Mouse (Mus musculus): ENCODE measurements at regions not wholly inside any gene's neighbourhood (a gene's known extent, or its start where the extent isn't known, plus 50 kb on each side); places are given as distances from the start of the nearest gene placed in this dataset.

DNA sequence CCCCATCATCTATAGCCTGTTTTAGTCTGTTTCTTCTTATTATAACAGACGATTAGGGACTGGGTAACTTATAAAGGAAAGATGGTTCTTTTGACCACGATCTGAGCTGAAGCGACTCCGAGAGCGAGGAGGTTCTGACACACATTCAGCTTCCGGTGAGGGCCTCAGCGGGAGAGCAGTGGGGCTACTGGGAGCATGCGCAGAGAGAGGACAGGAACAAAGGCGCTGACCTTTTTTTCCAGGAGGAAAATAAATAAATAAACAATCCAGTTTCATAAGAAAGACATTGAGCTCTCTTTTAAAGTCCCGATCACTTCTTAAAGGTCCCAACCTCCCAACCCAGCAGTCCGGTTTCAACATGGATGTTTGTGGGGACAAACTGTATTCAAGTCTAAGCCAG is 230.6 kb downstream of the Dact1 start:
- H3K27ac ChIP-seq (ENCODE audit: low read length) = no peak overlapping the region
- H3K27me3 ChIP-seq (ENCODE audit: control insufficient read depth, insufficient read depth, low read depth, low read length) = no peaks in the 10 kb centered on the region
- WGBS = 86% methylated on average over 11 of the region's 11 CpGs
- ATAC-seq (ENCODE audit: low read depth) = no peak
- no peak overlapping the region for H3K9ac ChIP-seq (ENCODE audit: low read length)
- no peak overlapping the region for H3K4me3 ChIP-seq (ENCODE audit: low read length)
- H3K4me1 ChIP-seq (replicated peaks; ENCODE audit: control insufficient read depth, insufficient read depth, low read length) = peaks cover 5% of the 10 kb centered on the region; the same call in 1 of the 2 replicates
- no peaks in the 10 kb centered on the region for H3K9me3 ChIP-seq (ENCODE audit: control insufficient read depth, low read length)
- H3K36me3 ChIP-seq (ENCODE audit: control insufficient read depth, insufficient read depth, low read length) = no peaks in the 10 kb centered on the region
- no peak overlapping the region for H3K4me2 ChIP-seq (ENCODE audit: low read depth, low read length)

DNA sequence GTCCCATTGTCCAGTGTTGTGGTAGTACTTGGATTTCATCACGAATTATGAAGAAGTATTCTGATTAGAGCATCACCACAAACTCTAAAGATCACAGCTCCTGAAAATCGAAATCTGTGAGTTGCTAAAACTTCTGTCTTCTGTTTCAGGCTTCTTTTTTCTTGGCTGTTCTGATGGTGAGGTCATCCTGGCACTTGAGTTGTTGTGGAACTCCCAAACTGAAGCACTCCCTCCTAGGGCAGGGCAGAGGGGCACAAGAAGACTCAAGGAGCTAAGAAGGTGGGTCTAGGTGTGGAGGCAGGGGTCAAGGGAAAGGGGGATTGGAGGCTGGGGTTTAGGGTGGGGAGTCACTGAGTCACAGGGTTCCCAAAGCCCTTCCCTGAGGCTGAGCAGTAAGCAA is 232.3 kb downstream of the Dact1 start:
- Histone ChIP-seq H3K4me1 (replicated peaks; ENCODE audit: control insufficient read depth, insufficient read depth, low read length) (peaks cover 5% of the 10 kb centered on the region; the same call in 1 of the 2 replicates), H3K9ac (ENCODE audit: low read length) (no peak overlapping the region), H3K4me2 (ENCODE audit: low read depth, low read length) (no peak overlapping the region), H3K36me3 (ENCODE audit: control insufficient read depth, insufficient read depth, low read length) (no peaks in the 10 kb centered on the region), H3K27ac (ENCODE audit: low read length) (no peak overlapping the region), H3K27me3 (ENCODE audit: control insufficient read depth, insufficient read depth, low read depth, low read length) (no peaks in the 10 kb centered on the region; the same call in 1 of the 2 replicates), H3K9me3 (ENCODE audit: control insufficient read depth, low read length) (no peaks in the 10 kb centered on the region), H3K4me3 (ENCODE audit: low read length) (no peak overlapping the region)
- 77% methylated on average over 2 of the region's 2 CpGs for WGBS
- no peak for ATAC-seq (ENCODE audit: low read depth)

- H3K4me3 ChIP-seq (ENCODE audit: low read length) = no peak overlapping the region
- no peaks in the 10 kb centered on the region for H3K9me3 ChIP-seq (ENCODE audit: control insufficient read depth, low read length)
- WGBS = 62% methylated on average over 7 of the region's 7 CpGs
- no peak overlapping the region for H3K27ac ChIP-seq (ENCODE audit: low read length)
- H3K36me3 ChIP-seq (ENCODE audit: control insufficient read depth, insufficient read depth, low read length) = no peaks in the 10 kb centered on the region
- H3K27me3 ChIP-seq (ENCODE audit: control insufficient read depth, insufficient read depth, low read depth, low read length) = no peaks in the 10 kb centered on the region; the same call in 1 of the 2 replicates
- H3K4me1 ChIP-seq (replicated peaks; ENCODE audit: control insufficient read depth, insufficient read depth, low read length) = peaks cover 5% of the 10 kb centered on the region; the same call in 1 of the 2 replicates
- no peak overlapping the region for H3K9ac ChIP-seq (ENCODE audit: low read length)
- ATAC-seq (ENCODE audit: low read depth) = no peak
- H3K4me2 ChIP-seq (ENCODE audit: low read depth, low read length) = no peak overlapping the region
Measured at GRCm38 (mm10) chr12:71543571-71544119, 234.0 kb downstream of the Dact1 start.

- H3K27ac ChIP-seq (ENCODE audit: low read length) = no peak overlapping the region
- no peak overlapping the region for H3K9ac ChIP-seq (ENCODE audit: low read length)
- peaks cover 5% of the 10 kb centered on the region; the same call in 1 of the 2 replicates for H3K4me1 ChIP-seq (replicated peaks; ENCODE audit: control insufficient read depth, insufficient read depth, low read length)
- H3K9me3 ChIP-seq (ENCODE audit: control insufficient read depth, low read length) = no peaks in the 10 kb centered on the region
- H3K27me3 ChIP-seq (ENCODE audit: control insufficient read depth, insufficient read depth, low read depth, low read length) = no peaks in the 10 kb centered on the region; the same call in 1 of the 2 replicates
- WGBS = 42% methylated on average over 8 of the region's 8 CpGs
- no peak overlapping the region for H3K4me2 ChIP-seq (ENCODE audit: low read depth, low read length)
- no peak overlapping the region for H3K4me3 ChIP-seq (ENCODE audit: low read length)
- H3K36me3 ChIP-seq (ENCODE audit: control insufficient read depth, insufficient read depth, low read length) = no peaks in the 10 kb centered on the region
- no peak for ATAC-seq (ENCODE audit: low read depth)
Measured at GRCm38 (mm10) chr12:71544401-71545159, 234.9 kb downstream of the Dact1 start.

GRCm38 (mm10) chr12:71546523-71547265 is 237.0 kb downstream of the Dact1 start:
- Histone ChIP-seq H3K4me1 (replicated peaks; ENCODE audit: control insufficient read depth, insufficient read depth, low read length) (peaks cover 5% of the 10 kb centered on the region; the same call in 1 of the 2 replicates), H3K4me2 (ENCODE audit: low read depth, low read length) (no peak overlapping the region), H3K27ac (ENCODE audit: low read length) (no peak overlapping the region), H3K27me3 (ENCODE audit: control insufficient read depth, insufficient read depth, low read depth, low read length) (no peaks in the 10 kb centered on the region; the same call in 1 of the 2 replicates), H3K36me3 (ENCODE audit: control insufficient read depth, insufficient read depth, low read length) (no peaks in the 10 kb centered on the region), H3K4me3 (ENCODE audit: low read length) (no peak overlapping the region), H3K9ac (ENCODE audit: low read length) (no peak overlapping the region), H3K9me3 (ENCODE audit: control insufficient read depth, low read length) (no peaks in the 10 kb centered on the region)
- WGBS = 81% methylated on average over 9 of the region's 9 CpGs
- no peak for ATAC-seq (ENCODE audit: low read depth)

GRCm38 (mm10) chr12:71549336-71549735 is 239.7 kb downstream of the Dact1 start:
- no peaks in the 10 kb centered on the region for H3K9me3 ChIP-seq (ENCODE audit: control insufficient read depth, low read length)
- H3K4me1 ChIP-seq (replicated peaks; ENCODE audit: control insufficient read depth, insufficient read depth, low read length) = peaks cover 5% of the 10 kb centered on the region; the same call in 1 of the 2 replicates
- H3K4me2 ChIP-seq (ENCODE audit: low read depth, low read length) = no peak overlapping the region
- H3K27me3 ChIP-seq (ENCODE audit: control insufficient read depth, insufficient read depth, low read depth, low read length) = no peaks in the 10 kb centered on the region; the same call in 1 of the 2 replicates
- H3K36me3 ChIP-seq (ENCODE audit: control insufficient read depth, insufficient read depth, low read length) = no peaks in the 10 kb centered on the region
- H3K9ac ChIP-seq (ENCODE audit: low read length) = no peak overlapping the region
- 36% methylated on average over 6 of the region's 6 CpGs for WGBS
- ATAC-seq (ENCODE audit: low read depth) = no peak
- H3K4me3 ChIP-seq (ENCODE audit: low read length) = no peak overlapping the region
- H3K27ac ChIP-seq (ENCODE audit: low read length) = no peak overlapping the region

- WGBS = 73% methylated on average over 2 of the region's 2 CpGs
- no peak for ATAC-seq (ENCODE audit: low read depth)
- no peaks in the 10 kb centered on the region for H3K9me3 ChIP-seq (ENCODE audit: control insufficient read depth, low read length)
Measured at GRCm38 (mm10) chr12:71554212-71554611, 244.5 kb downstream of the Dact1 start.

DNA sequence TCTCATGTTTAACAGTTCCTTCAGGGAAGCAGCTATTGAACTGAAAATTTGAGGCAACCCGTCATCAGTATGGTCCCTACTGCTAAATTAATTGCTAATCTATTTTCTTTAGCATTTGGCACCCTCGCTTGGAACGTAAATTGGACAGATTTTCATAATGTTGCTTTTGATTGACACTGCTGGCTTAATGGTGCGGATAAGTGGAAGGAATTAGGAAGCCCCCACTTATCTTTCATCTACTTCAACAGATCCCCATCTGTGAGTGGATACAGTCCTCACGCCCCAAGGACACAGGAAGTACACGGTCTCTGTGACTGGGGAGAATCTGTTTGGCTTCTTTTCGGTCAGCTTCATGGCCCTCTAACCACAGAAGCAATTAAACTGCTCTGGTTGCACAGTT is 251.6 kb downstream of the Dact1 start:
- Histone ChIP-seq H3K27me3 (ENCODE audit: control insufficient read depth, insufficient read depth, low read depth, low read length) (no peaks in the 10 kb centered on the region), H3K9me3 (ENCODE audit: control insufficient read depth, low read length) (no peaks in the 10 kb centered on the region), H3K4me1 (replicated peaks; ENCODE audit: control insufficient read depth, insufficient read depth, low read length) (no peaks in the 10 kb centered on the region), H3K27ac (ENCODE audit: low read length) (no peak overlapping the region), H3K9ac (ENCODE audit: low read length) (no peak overlapping the region), H3K4me3 (ENCODE audit: low read length) (no peak overlapping the region), H3K4me2 (ENCODE audit: low read depth, low read length) (no peak overlapping the region), H3K36me3 (ENCODE audit: control insufficient read depth, insufficient read depth, low read length) (no peaks in the 10 kb centered on the region)
- WGBS = 71% methylated on average over 7 of the region's 7 CpGs
- ATAC-seq (ENCODE audit: low read depth) = no peak

More at GRCm38 (mm10) chr12:71554212-71554611, 244.5 kb downstream of the Dact1 start:
- Histone ChIP-seq H3K27me3 (ENCODE audit: control insufficient read depth, insufficient read depth, low read depth, low read length) (no peaks in the 10 kb centered on the region), H3K4me1 (replicated peaks; ENCODE audit: control insufficient read depth, insufficient read depth, low read length) (no peaks in the 10 kb centered on the region), H3K36me3 (ENCODE audit: control insufficient read depth, insufficient read depth, low read length) (no peaks in the 10 kb centered on the region), H3K4me2 (ENCODE audit: low read depth, low read length) (no peak overlapping the region), H3K27ac (ENCODE audit: low read length) (no peak overlapping the region), H3K9ac (ENCODE audit: low read length) (no peak overlapping the region), H3K4me3 (ENCODE audit: low read length) (no peak overlapping the region)

DNA sequence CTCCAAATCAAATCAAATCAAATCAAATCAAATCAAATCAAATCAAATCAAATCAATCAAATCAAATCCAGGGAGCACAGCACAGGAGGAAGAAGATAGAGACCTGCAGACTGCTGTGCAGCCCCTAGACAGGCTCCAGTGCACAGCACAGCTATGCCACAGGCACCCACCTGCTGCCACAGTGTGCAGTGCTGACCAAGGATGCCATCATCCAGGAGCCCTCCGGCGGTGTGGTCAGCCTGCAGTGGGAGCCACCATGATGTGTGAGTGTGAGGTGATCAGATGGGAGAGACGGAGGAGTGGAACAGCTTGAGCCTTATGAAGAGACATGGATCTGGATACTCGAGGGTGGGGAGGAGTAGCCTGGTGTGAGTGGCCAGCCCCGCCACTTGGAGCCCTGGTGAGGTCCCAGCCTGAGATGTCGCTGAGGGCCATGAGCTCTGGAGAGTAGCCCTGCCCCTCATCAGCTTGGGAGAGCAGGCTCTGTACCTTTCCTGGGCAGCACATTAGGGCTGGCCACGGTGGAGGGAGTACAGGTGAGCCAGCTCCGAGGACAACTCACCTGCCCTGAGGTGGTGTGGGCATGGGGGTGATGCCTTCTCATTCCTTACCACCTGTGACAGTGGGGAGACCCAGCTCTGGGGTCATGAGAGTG is 252.4 kb downstream of the Dact1 start:
- no peak overlapping the region for H3K27ac ChIP-seq (ENCODE audit: low read length)
- H3K4me3 ChIP-seq (ENCODE audit: low read length) = no peak overlapping the region
- no peak for ATAC-seq (ENCODE audit: low read depth)
- no peaks in the 10 kb centered on the region for H3K9me3 ChIP-seq (ENCODE audit: control insufficient read depth, low read length)
- no peaks in the 10 kb centered on the region for H3K36me3 ChIP-seq (ENCODE audit: control insufficient read depth, insufficient read depth, low read length)
- H3K4me2 ChIP-seq (ENCODE audit: low read depth, low read length) = no peak overlapping the region
- no peak overlapping the region for H3K9ac ChIP-seq (ENCODE audit: low read length)
- 86% methylated on average over 8 of the region's 8 CpGs for WGBS
- H3K4me1 ChIP-seq (replicated peaks; ENCODE audit: control insufficient read depth, insufficient read depth, low read length) = no peaks in the 10 kb centered on the region
- no peaks in the 10 kb centered on the region for H3K27me3 ChIP-seq (ENCODE audit: control insufficient read depth, insufficient read depth, low read depth, low read length)

Data from lung, embryonic 16.5 days (tissue).